Mouse (Mus musculus): ENCODE measurements around the gene Sec14l4. TPM values are rescaled to one million over a fixed set of nuclear protein-coding genes. Genes with fewer than 3 reads are reported as not detected.

Gene Sec14l4
- 7.4 and 17.2 TPM in 2 replicates for polyA plus RNA-seq (2012; ENCODE audit: insufficient read depth, insufficient read length, missing spikeins)

DNA sequence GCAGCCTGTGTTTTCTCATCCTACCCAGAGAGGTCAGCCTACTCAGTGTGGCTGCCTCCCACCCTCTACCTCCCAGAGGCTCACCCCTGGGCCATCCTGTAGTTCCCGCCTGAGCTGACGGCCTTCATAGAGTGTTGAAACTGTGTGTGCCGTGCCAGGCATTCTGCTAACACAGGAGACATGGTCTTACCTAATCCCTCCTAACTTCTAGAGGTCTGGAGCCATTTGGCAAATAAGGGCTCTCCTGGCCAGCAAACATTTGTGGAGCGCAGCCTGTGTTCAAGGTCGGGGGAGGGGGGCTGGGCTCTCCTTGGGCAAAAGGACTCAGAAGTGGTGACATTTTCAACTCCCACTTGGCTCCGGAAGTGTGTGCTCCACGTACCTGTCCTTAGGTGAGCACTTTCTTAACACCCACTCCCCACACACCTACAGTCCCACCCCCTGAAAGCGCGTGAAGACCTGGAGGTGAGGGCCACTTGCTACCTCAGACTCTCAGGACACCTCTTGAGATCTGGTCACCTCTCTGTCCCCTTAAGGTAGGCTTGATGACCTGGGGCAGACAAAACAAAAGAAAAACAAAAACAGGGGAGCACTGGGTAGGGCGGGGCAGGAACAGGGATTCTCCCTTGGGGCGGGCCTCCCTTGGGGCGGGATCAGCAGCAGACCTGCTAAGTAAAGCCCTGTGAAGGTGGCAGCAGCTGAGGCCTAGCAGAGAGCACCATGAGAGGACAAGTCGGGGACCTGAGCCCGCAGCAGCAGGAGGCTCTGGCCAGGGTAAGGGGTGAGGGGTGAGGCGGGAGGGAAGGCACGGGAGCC lies at the start of gene Sec14l4:
TSS of gene Sec14l4 (plus strand) at position 337 of the 816 bp plus-strand sequence.
- H3K27ac ChIP-seq (replicated peaks; ENCODE audit: low read depth, low read length), result peak within 1 kb of the TSS; percentile 93
- H3K4me3 ChIP-seq (ENCODE audit: insufficient read depth, low read depth, low read length), result peak within 1 kb of the TSS; percentile 35; the same call in 1 of the 2 replicates
- no peaks in the 10 kb centered on the region for H3K4me1 ChIP-seq (ENCODE audit: control insufficient read depth, insufficient read depth, insufficient read length, low read length)

GRCm38 (mm10) chr11:3981536-3981935 lies 49.7 kb upstream of the Sec14l4 start:
- no peak overlapping the region for H3K4me3 ChIP-seq (ENCODE audit: insufficient read depth, low read depth, low read length)
- H3K4me1 ChIP-seq (ENCODE audit: control insufficient read depth, insufficient read depth, insufficient read length, low read length), result peaks cover 5% of the 10 kb centered on the region; the same call in 1 of the 2 replicates
- peak overlapping the region; percentile 16; the same call in 1 of the 2 replicates for H3K27ac ChIP-seq (replicated peaks; ENCODE audit: low read depth, low read length)

GRCm38 (mm10) chr11:3982275-3983209 lies 48.7 kb upstream of the Sec14l4 start:
- Histone ChIP-seq H3K4me1 (ENCODE audit: control insufficient read depth, insufficient read depth, insufficient read length, low read length) (peaks cover 5% of the 10 kb centered on the region; the same call in 1 of the 2 replicates), H3K4me3 (ENCODE audit: insufficient read depth, low read depth, low read length) (no peak overlapping the region), H3K27ac (replicated peaks; ENCODE audit: low read depth, low read length) (no peak overlapping the region)

DNA sequence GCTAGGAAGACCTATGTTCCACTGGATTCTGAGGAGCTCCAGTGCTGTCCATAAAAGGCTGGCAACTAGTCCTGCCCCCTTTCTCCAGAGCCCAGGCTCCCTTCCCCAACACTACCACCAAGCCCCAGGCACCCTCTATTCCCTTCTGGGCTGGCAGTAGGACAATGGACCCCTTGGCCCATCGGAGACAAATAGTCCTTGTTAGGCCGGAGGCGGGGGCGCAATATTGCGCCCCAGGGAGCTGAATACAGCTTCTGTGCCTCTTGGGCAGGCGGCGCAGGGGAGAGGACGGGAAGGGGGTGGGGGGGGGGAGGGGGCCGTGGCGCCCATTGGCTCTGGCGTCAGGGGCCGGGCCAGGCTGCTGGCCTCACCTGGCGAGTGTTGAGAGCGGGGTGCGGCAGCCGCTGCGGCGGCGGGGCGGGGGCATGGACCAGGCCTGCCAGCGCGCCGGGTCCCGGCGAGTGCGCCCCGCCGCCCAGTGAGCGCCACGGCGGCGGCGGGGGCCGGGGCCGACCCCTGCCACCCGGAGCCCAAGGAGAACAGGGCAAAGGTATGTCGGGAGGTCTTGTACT lies 47.9 kb upstream of the Sec14l4 start, which contains the start of gene Gal3st1:
TSS of gene Gal3st1 (plus strand) at position 346 of the 572 bp plus-strand sequence.
- Histone ChIP-seq H3K4me1 (ENCODE audit: control insufficient read depth, insufficient read depth, insufficient read length, low read length) (peaks cover 5% of the 10 kb centered on the region; the same call in 1 of the 2 replicates), H3K4me3 (ENCODE audit: insufficient read depth, low read depth, low read length) (no peak within 1 kb of the TSS), H3K27ac (replicated peaks; ENCODE audit: low read depth, low read length) (no peak within 1 kb of the TSS)

GRCm38 (mm10) chr11:3983863-3984745 lies 47.2 kb upstream of the Sec14l4 start:
- Histone ChIP-seq H3K27ac (replicated peaks; ENCODE audit: low read depth, low read length) (no peak overlapping the region), H3K4me3 (ENCODE audit: insufficient read depth, low read depth, low read length) (no peak overlapping the region), H3K4me1 (ENCODE audit: control insufficient read depth, insufficient read depth, insufficient read length, low read length) (peaks cover 5% of the 10 kb centered on the region; the same call in 1 of the 2 replicates)

GRCm38 (mm10) chr11:3989748-3990147 lies 41.5 kb upstream of the Sec14l4 start:
- Histone ChIP-seq H3K4me1 (ENCODE audit: control insufficient read depth, insufficient read depth, insufficient read length, low read length) (no peaks in the 10 kb centered on the region), H3K27ac (replicated peaks; ENCODE audit: low read depth, low read length) (no peak overlapping the region), H3K4me3 (ENCODE audit: insufficient read depth, low read depth, low read length) (no peak overlapping the region)

DNA sequence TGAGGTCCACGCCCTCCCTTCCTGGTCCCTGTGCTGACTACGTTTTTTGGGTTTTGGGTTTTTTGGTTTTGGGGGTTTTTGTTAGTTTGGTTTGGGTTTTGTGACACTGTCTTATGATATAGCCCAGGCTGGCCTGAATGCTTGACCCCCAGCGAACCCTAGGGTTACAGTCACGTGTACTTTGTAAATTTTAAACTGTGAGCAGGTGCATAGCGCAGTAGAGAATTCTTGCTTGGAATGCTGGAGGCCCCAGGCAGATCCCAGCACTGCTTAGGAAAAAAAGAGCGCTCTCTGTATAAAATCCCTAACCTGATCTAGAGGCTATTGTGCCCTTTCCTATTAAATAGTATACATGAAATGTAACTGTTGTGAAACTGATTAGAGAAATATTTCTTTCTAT lies 38.1 kb upstream of the Sec14l4 start:
- Histone ChIP-seq H3K4me1 (ENCODE audit: control insufficient read depth, insufficient read depth, insufficient read length, low read length) (no peaks in the 10 kb centered on the region), H3K27ac (replicated peaks; ENCODE audit: low read depth, low read length) (no peak overlapping the region), H3K4me3 (ENCODE audit: insufficient read depth, low read depth, low read length) (no peak overlapping the region)

GRCm38 (mm10) chr11:3993914-3994313 lies 37.3 kb upstream of the Sec14l4 start:
- H3K4me3 ChIP-seq (ENCODE audit: insufficient read depth, low read depth, low read length), result no peak overlapping the region
- H3K4me1 ChIP-seq (ENCODE audit: control insufficient read depth, insufficient read depth, insufficient read length, low read length), result no peaks in the 10 kb centered on the region

DNA sequence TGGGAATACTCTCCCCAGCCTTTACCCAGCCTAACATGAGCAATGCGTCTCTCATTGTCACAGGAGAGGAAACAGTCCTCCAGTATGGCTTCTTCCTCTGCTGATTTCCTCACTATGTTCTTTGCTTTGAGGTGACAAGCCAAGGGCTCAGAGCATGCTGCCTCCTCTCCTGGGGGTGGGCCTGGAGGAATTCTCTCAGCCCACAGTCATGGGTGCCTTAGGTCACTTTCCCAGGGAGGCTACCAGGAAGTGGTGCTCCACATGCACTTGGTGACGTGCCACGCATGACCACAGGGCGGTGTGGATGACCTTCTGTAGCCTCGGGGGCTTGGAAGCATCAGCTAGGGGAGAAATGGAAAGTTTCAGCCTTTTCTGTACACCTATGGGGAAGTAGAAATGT lies 35.8 kb upstream of the Sec14l4 start:
- no peak overlapping the region for H3K4me3 ChIP-seq (ENCODE audit: insufficient read depth, low read depth, low read length)
- H3K27ac ChIP-seq (replicated peaks; ENCODE audit: low read depth, low read length), result no peak overlapping the region
- H3K4me1 ChIP-seq (ENCODE audit: control insufficient read depth, insufficient read depth, insufficient read length, low read length), result no peaks in the 10 kb centered on the region

More at GRCm38 (mm10) chr11:3993914-3994313, 37.3 kb upstream of the Sec14l4 start:
- no peak overlapping the region for H3K27ac ChIP-seq (replicated peaks; ENCODE audit: low read depth, low read length)

- Histone ChIP-seq H3K4me3 (ENCODE audit: insufficient read depth, low read depth, low read length) (no peak overlapping the region), H3K4me1 (ENCODE audit: control insufficient read depth, insufficient read depth, insufficient read length, low read length) (no peaks in the 10 kb centered on the region), H3K27ac (replicated peaks; ENCODE audit: low read depth, low read length) (no peak overlapping the region)
These were observed 34.4 kb upstream of the Sec14l4 start for GRCm38 (mm10) chr11:3996840-3997239.

GRCm38 (mm10) chr11:3997978-3998720 lies 33.1 kb upstream of the Sec14l4 start:
- Histone ChIP-seq H3K27ac (replicated peaks; ENCODE audit: low read depth, low read length) (no peak overlapping the region), H3K4me1 (ENCODE audit: control insufficient read depth, insufficient read depth, insufficient read length, low read length) (no peaks in the 10 kb centered on the region), H3K4me3 (ENCODE audit: insufficient read depth, low read depth, low read length) (peak overlapping the region; percentile 17)

DNA sequence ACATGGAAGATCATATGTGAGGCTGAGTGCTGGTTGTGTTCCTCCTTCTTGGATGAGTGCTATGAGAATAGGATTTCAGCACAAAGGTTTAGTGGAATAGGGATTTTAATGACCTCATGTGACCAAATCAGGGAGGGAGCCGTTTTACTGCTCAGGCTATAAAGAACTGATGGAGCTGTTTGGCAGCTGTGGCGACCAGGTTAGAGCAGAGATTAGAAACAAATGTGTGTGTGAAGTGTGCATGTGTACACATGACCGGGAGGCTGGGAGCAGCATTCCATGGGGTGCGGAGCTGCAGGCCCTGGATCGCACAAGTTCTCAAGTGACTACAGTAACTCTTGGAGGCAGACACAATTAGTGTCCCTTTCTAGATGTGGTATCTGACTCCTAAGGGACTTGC lies 31.7 kb upstream of the Sec14l4 start:
- no peak overlapping the region for H3K27ac ChIP-seq (replicated peaks; ENCODE audit: low read depth, low read length)
- H3K4me1 ChIP-seq (ENCODE audit: control insufficient read depth, insufficient read depth, insufficient read length, low read length), result no peaks in the 10 kb centered on the region
- no peak overlapping the region for H3K4me3 ChIP-seq (ENCODE audit: insufficient read depth, low read depth, low read length)

DNA sequence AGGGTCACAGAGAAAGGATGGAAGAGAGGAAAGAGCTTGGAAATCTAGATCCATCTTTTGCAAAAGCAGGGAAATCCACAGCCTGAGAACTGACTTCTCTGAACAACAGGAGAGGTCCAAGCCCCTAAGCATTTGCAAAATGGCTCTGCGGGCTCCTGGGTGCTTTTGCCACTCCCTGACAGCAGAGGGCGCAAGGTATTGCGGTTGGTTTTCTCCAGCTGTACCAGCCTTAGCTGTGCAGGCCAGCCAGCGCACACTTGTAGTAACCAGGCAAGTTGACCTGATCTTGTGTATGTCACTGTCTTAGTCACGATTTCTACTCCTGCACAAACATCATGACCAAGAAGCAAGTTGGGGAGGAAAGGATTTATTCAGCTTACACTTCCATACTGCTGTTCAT lies 29.7 kb upstream of the Sec14l4 start:
- no peaks in the 10 kb centered on the region for H3K4me1 ChIP-seq (ENCODE audit: control insufficient read depth, insufficient read depth, insufficient read length, low read length)
- H3K4me3 ChIP-seq (ENCODE audit: insufficient read depth, low read depth, low read length), result no peak overlapping the region
- no peak overlapping the region for H3K27ac ChIP-seq (replicated peaks; ENCODE audit: low read depth, low read length)
